Mouse (Mus musculus) limb, embryonic 13.5 days (tissue): Measurements from ENCODE around the gene Tgfb3. TPM values are rescaled to one million over a fixed set of nuclear protein-coding genes. Genes with fewer than 3 reads are reported as not detected.

Experiments
- ATAC-seq: fragments of 200-750 bp; cut with Nextera tagmentation; 2 replicates; pipeline ENCODE4 v1.8.0; 2017; ENCODE audit warnings: low read depth, moderate number of reproducible peaks, moderate TSS enrichment; ENCODE audit not compliant: low FRiP score
- H3K27ac ChIP-seq: fragments of 300-500 bp; sonication (generic); 2 replicates; pipeline ENCODE4 v1.5.1; 2015; ENCODE audit warnings: inconsistent platforms, mild to moderate bottlenecking, moderate library complexity
- H3K27me3 ChIP-seq: fragments of 300-500 bp; sonication (generic); 2 replicates; pipeline ENCODE4 v1.6.1; 2015; ENCODE audit warnings: mild to moderate bottlenecking, inconsistent platforms
- H3K36me3 ChIP-seq: fragments of 300-500 bp; sonication (generic); 2 replicates; pipeline ENCODE4 v1.6.1; 2015; ENCODE audit warnings: inconsistent platforms, mild to moderate bottlenecking, moderate library complexity
- H3K4me1 ChIP-seq: fragments of 300-500 bp; sonication (generic); 2 replicates; pipeline ENCODE4 v1.6.1; 2015; ENCODE audit warnings: inconsistent platforms
- H3K4me2 ChIP-seq: fragments of 300-500 bp; sonication (generic); replicated peaks from 2 replicates; pipeline ENCODE4 v1.6.1; 2015; ENCODE audit warnings: inconsistent platforms, mild to moderate bottlenecking, moderate library complexity
- H3K4me3 ChIP-seq: fragments of 300-500 bp; sonication (generic); 2 replicates; pipeline ENCODE4 v1.5.1; 2015; ENCODE audit warnings: moderate library complexity, mild to moderate bottlenecking, inconsistent platforms
- H3K9ac ChIP-seq: fragments of 300-500 bp; sonication (generic); 2 replicates; pipeline ENCODE4 v1.6.1; 2015; ENCODE audit warnings: mild to moderate bottlenecking, inconsistent platforms
- H3K9me3 ChIP-seq: fragments of 300-500 bp; sonication (generic); 2 replicates; pipeline ENCODE4 v1.6.1; 2016; ENCODE audit warnings: inconsistent platforms
- WGBS: fragments of 180-500 bp; shearing (Covaris S2); methylation state at CpG from one replicate; pipeline ENCODE4 v1.1.7; 2015; 5-methylcytosine and 5-hydroxymethylcytosine counted together
- polyA plus RNA-seq: library from polyadenylated mRNA; unstranded; fragments of >200 nt; fragmentation: Nextera tagmentation; extraction: Ambion mirVana; gene quantifications from 2 replicates; pipeline ENCODE4 v1.2.1, GENCODE M21; 2015

The Tgfb3 gene
- 67.8 and 73.3 TPM in 2 replicates for polyA plus RNA-seq

GRCm38 (mm10) chr12:86078553-86079201 is at the start of gene Tgfb3:
Gene Tgfb3 (minus strand): TSS chr12:86079041.
- under 1% methylated on average over 25 of the region's 25 CpGs for WGBS
- Histone ChIP-seq H3K9me3 (no peaks in the 10 kb centered on the region), H3K27me3 (no peaks in the 10 kb centered on the region), H3K4me1 (peaks cover 60% of the 10 kb centered on the region), H3K4me2 (peak within 1 kb of the TSS; percentile 97), H3K9ac (peak within 1 kb of the TSS; percentile 80), H3K36me3 (peaks cover 12% of the 10 kb centered on the region), H3K4me3 (peak within 1 kb of the TSS; percentile 58), H3K27ac (peak within 1 kb of the TSS; percentile 99)
- ATAC-seq = peak; percentile 87

GRCm38 (mm10) chr12:86128122-86128521 is 49.3 kb upstream of the Tgfb3 start:
- WGBS = 76% methylated on average over 6 of the region's 6 CpGs
- Histone ChIP-seq H3K27me3 (no peaks in the 10 kb centered on the region; the same call in 1 of the 2 replicates), H3K9ac (no peak overlapping the region), H3K4me2 (no peak overlapping the region), H3K4me3 (no peak overlapping the region), H3K4me1 (peaks cover 17% of the 10 kb centered on the region), H3K9me3 (no peaks in the 10 kb centered on the region), H3K27ac (no peak overlapping the region), H3K36me3 (no peaks in the 10 kb centered on the region)
- ATAC-seq = no peak

- Histone ChIP-seq H3K4me1 (0 out of 2 replicates have a peak, but pooled peaks cover under 1% of the 10 kb centered on the region), H3K27me3 (no peaks in the 10 kb centered on the region), H3K9me3 (no peaks in the 10 kb centered on the region), H3K27ac (no peak overlapping the region; the same call in 1 of the 2 replicates), H3K4me2 (no peak overlapping the region), H3K9ac (no peak overlapping the region), H3K36me3 (0 out of 2 replicates have a peak, but pooled peaks cover 5% of the 10 kb centered on the region), H3K4me3 (no peak overlapping the region)
- ATAC-seq = no peak
- 71% methylated on average over 6 of the region's 6 CpGs for WGBS
These were observed 45.2 kb upstream of the Tgfb3 start for GRCm38 (mm10) chr12:86124016-86124415.

GRCm38 (mm10) chr12:86116295-86116835 is 37.5 kb upstream of the Tgfb3 start:
- Histone ChIP-seq H3K4me1 (no peaks in the 10 kb centered on the region), H3K4me3 (no peak overlapping the region), H3K27ac (no peak overlapping the region), H3K4me2 (no peak overlapping the region), H3K9ac (no peak overlapping the region), H3K27me3 (no peaks in the 10 kb centered on the region), H3K9me3 (no peaks in the 10 kb centered on the region), H3K36me3 (peaks cover 13% of the 10 kb centered on the region; the same call in 1 of the 2 replicates)
- 72% methylated on average over 15 of the region's 15 CpGs for WGBS
- ATAC-seq = no peak

- 95% methylated on average over 2 of the region's 2 CpGs for WGBS
- no peaks in the 10 kb centered on the region for H3K27me3 ChIP-seq
- no peak overlapping the region for H3K27ac ChIP-seq
- no peak overlapping the region for H3K4me3 ChIP-seq
- no peak overlapping the region for H3K9ac ChIP-seq
- H3K9me3 ChIP-seq = no peaks in the 10 kb centered on the region
- no peaks in the 10 kb centered on the region for H3K4me1 ChIP-seq
- no peak overlapping the region for H3K4me2 ChIP-seq
- peaks cover 14% of the 10 kb centered on the region for H3K36me3 ChIP-seq
- ATAC-seq = no peak
These were observed 31.8 kb upstream of the Tgfb3 start for GRCm38 (mm10) chr12:86110637-86111036.

GRCm38 (mm10) chr12:86109531-86109930 is 30.7 kb upstream of the Tgfb3 start:
- H3K9ac ChIP-seq = no peak overlapping the region
- H3K4me2 ChIP-seq = no peak overlapping the region
- H3K4me1 ChIP-seq = peaks cover under 1% of the 10 kb centered on the region
- H3K4me3 ChIP-seq = no peak overlapping the region
- H3K27me3 ChIP-seq = no peaks in the 10 kb centered on the region
- no peaks in the 10 kb centered on the region for H3K9me3 ChIP-seq
- peaks cover 14% of the 10 kb centered on the region for H3K36me3 ChIP-seq
- 81% methylated on average over 4 of the region's 4 CpGs for WGBS
- no peak overlapping the region for H3K27ac ChIP-seq
- no peak for ATAC-seq

- 69% methylated on average over 7 of the region's 7 CpGs for WGBS
- Histone ChIP-seq H3K4me3 (no peak overlapping the region), H3K27ac (no peak overlapping the region), H3K36me3 (peaks cover 11% of the 10 kb centered on the region; the same call in 1 of the 2 replicates), H3K27me3 (no peaks in the 10 kb centered on the region), H3K4me2 (no peak overlapping the region), H3K9me3 (no peaks in the 10 kb centered on the region), H3K9ac (no peak overlapping the region), H3K4me1 (peaks cover 18% of the 10 kb centered on the region)
- no peak for ATAC-seq
These were observed 28.8 kb upstream of the Tgfb3 start for GRCm38 (mm10) chr12:86107645-86108044.

- Histone ChIP-seq H3K9me3 (no peaks in the 10 kb centered on the region), H3K36me3 (peaks cover 4% of the 10 kb centered on the region; the same call in 1 of the 2 replicates), H3K27me3 (no peaks in the 10 kb centered on the region), H3K4me3 (no peak overlapping the region), H3K4me1 (peaks cover 34% of the 10 kb centered on the region), H3K4me2 (no peak overlapping the region), H3K9ac (no peak overlapping the region), H3K27ac (no peak overlapping the region)
- no peak for ATAC-seq
- 88% methylated on average over 9 of the region's 9 CpGs for whole genome bisulfite sequencing
These were observed 27.2 kb upstream of the Tgfb3 start for GRCm38 (mm10) chr12:86106086-86106485.

GRCm38 (mm10) chr12:86105546-86105945 is 26.7 kb upstream of the Tgfb3 start:
- H3K9me3 ChIP-seq = no peaks in the 10 kb centered on the region
- peaks cover 4% of the 10 kb centered on the region; the same call in 1 of the 2 replicates for H3K36me3 ChIP-seq
- no peak overlapping the region for H3K27ac ChIP-seq
- ATAC-seq = no peak
- peaks cover 39% of the 10 kb centered on the region for H3K4me1 ChIP-seq
- H3K4me2 ChIP-seq = no peak overlapping the region
- H3K9ac ChIP-seq = no peak overlapping the region
- 79% methylated on average over 10 of the region's 10 CpGs for WGBS
- no peak overlapping the region for H3K4me3 ChIP-seq
- H3K27me3 ChIP-seq = no peaks in the 10 kb centered on the region

GRCm38 (mm10) chr12:86104297-86104696 is 25.5 kb upstream of the Tgfb3 start:
- Histone ChIP-seq H3K27me3 (no peaks in the 10 kb centered on the region), H3K4me2 (no peak overlapping the region), H3K4me1 (peaks cover 42% of the 10 kb centered on the region), H3K9ac (no peak overlapping the region), H3K36me3 (peaks cover 4% of the 10 kb centered on the region; the same call in 1 of the 2 replicates), H3K4me3 (no peak overlapping the region), H3K9me3 (no peaks in the 10 kb centered on the region), H3K27ac (no peak overlapping the region)
- peak; percentile 32; the same call in 1 of the 2 replicates for ATAC-seq
- 81% methylated on average over 11 of the region's 11 CpGs for WGBS

- Histone ChIP-seq H3K27ac (no peak overlapping the region; the same call in 1 of the 2 replicates), H3K9ac (no peak overlapping the region), H3K4me2 (no peak overlapping the region), H3K4me3 (no peak overlapping the region), H3K9me3 (no peaks in the 10 kb centered on the region), H3K27me3 (no peaks in the 10 kb centered on the region), H3K36me3 (peaks cover 4% of the 10 kb centered on the region; the same call in 1 of the 2 replicates), H3K4me1 (peaks cover 42% of the 10 kb centered on the region)
- no peak for ATAC-seq
- 63% methylated on average over 8 of the region's 8 CpGs for WGBS
These were observed 25.0 kb upstream of the Tgfb3 start for GRCm38 (mm10) chr12:86103852-86104251.

- Histone ChIP-seq H3K27ac (no peak overlapping the region), H3K27me3 (no peaks in the 10 kb centered on the region), H3K9ac (no peak overlapping the region), H3K4me2 (no peak overlapping the region), H3K4me3 (no peak overlapping the region), H3K36me3 (peaks cover 1% of the 10 kb centered on the region; the same call in 1 of the 2 replicates), H3K9me3 (no peaks in the 10 kb centered on the region), H3K4me1 (peaks cover 42% of the 10 kb centered on the region)
- 86% methylated on average over 11 of the region's 11 CpGs for WGBS
- ATAC-seq = no peak
These were observed 24.6 kb upstream of the Tgfb3 start for GRCm38 (mm10) chr12:86103391-86103790.
